Mouse (Mus musculus) subcutaneous adipose tissue, adult 2 months (tissue): ENCODE data around the gene Gm20806. TPM values are rescaled to one million over a fixed set of nuclear protein-coding genes. Genes with fewer than 3 reads are reported as not detected.

ENCODE experiments used
- polyA plus RNA-seq: library from polyadenylated mRNA; depleted of rRNA; stranded (reverse); fragments of >200 nt; gene quantifications from 2 replicates; pipeline ENCODE4 v1.2.3, GENCODE M21; 2012; ENCODE audit warnings: low replicate concordance; rRNA removed

The Gm20806 gene
- not detected in 2 replicates for polyA plus RNA-seq

DNA sequence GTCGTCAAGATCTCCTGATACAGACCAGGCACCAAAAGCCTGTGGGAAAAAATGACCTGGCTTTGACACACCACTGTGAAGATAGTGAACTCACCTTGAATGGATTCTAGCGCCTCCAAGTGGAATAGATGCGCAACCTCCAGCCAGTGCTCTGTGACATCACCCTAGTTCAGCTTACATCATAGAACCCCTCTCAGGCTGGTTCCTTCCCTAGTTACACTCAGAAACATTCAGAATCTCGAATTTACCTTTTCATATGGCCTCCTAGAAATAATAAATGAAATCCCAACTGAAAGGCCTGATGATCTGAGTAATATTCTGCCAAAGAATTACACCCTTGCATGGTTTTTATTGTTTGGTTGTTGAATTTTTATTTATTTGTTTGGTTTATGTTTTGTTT, at the start of gene Gm20806:
Gene Gm20806, minus strand, starts transcription at position 101 of the 400 bp plus-strand sequence.

